Mouse (Mus musculus) yolk sac, embryonic 10.5 days (tissue): ENCODE data around the gene Wfdc1.

Experiments used
- DNase-seq: peaks from one replicate; pipeline ENCODE4 v3.0.0-alpha.2; 2017; ENCODE audit warnings: low spot score

Wfdc1 gene

GRCm38 (mm10) chr8:119639798-119640197 is 26.4 kb upstream of the Wfdc1 start:
- DNase-seq: no peak

- DNase-seq: no peak
Observed at GRCm38 (mm10) chr8:119641058-119641457, 25.1 kb upstream of the Wfdc1 start.

- DNase-seq: no peak
Observed at GRCm38 (mm10) chr8:119642960-119643359, 23.2 kb upstream of the Wfdc1 start.

GRCm38 (mm10) chr8:119644429-119644960 is 21.7 kb upstream of the Wfdc1 start:
- DNase-seq: no peak

- DNase-seq: no peak
Observed at GRCm38 (mm10) chr8:119644981-119645597, 21.1 kb upstream of the Wfdc1 start.

- DNase-seq: no peak
Observed at GRCm38 (mm10) chr8:119646197-119646596, 20.0 kb upstream of the Wfdc1 start.

- DNase-seq: no peak
Observed at GRCm38 (mm10) chr8:119646846-119647245, 19.3 kb upstream of the Wfdc1 start.

- no peak for DNase-seq
Observed at GRCm38 (mm10) chr8:119651324-119651723, 14.8 kb upstream of the Wfdc1 start.

- DNase-seq: peak; percentile 41
Observed at GRCm38 (mm10) chr8:119656709-119657464, 9.3 kb upstream of the Wfdc1 start.

- DNase-seq: peak; percentile 65
Observed at GRCm38 (mm10) chr8:119661081-119661480, 5.1 kb upstream of the Wfdc1 start.

GRCm38 (mm10) chr8:119661892-119662291 is 4.3 kb upstream of the Wfdc1 start:
- no peak for DNase-seq

- DNase-seq: no peak
Observed at GRCm38 (mm10) chr8:119663440-119663839, 2.7 kb upstream of the Wfdc1 start.

- peak; percentile 45 for DNase-seq
Observed at GRCm38 (mm10) chr8:119665270-119665669, 895 bp upstream of the Wfdc1 start.

GRCm38 (mm10) chr8:119668447-119668846 is 2.3 kb downstream of the Wfdc1 start:
- no peak for DNase-seq

GRCm38 (mm10) chr8:119669284-119669683 is 3.1 kb downstream of the Wfdc1 start:
- no peak for DNase-seq

GRCm38 (mm10) chr8:119670419-119671091 is 4.4 kb downstream of the Wfdc1 start:
- peak; percentile 67 for DNase-seq

- DNase-seq: no peak
Observed at GRCm38 (mm10) chr8:119673976-119674555, 7.9 kb downstream of the Wfdc1 start.

- DNase-seq: no peak
Observed at GRCm38 (mm10) chr8:119675457-119675856, 9.3 kb downstream of the Wfdc1 start.

- peak; percentile 66 for DNase-seq
Observed at GRCm38 (mm10) chr8:119676389-119676788, 10.2 kb downstream of the Wfdc1 start.

- DNase-seq: peak; percentile 43
Observed at GRCm38 (mm10) chr8:119678138-119678843, 12.1 kb downstream of the Wfdc1 start.

- DNase-seq: no peak
Observed at GRCm38 (mm10) chr8:119679184-119679583, 13.0 kb downstream of the Wfdc1 start.

- no peak for DNase-seq
Observed at GRCm38 (mm10) chr8:119690602-119691001, 24.4 kb downstream of the Wfdc1 start.
